Mouse (Mus musculus): Measurements from ENCODE around the gene Zdhhc11.
"Not testable (repeated sequence)": the region's sequence is repeated elsewhere in the genome, so short reads cannot be mapped to it uniquely, and the experiment has no call there.

Gene Zdhhc11

GRCm38 (mm10) chr13:74000961-74001360 is 37.3 kb downstream of the Zdhhc11 start:
- no peak for ATAC-seq (ENCODE audit: insufficient number of reproducible peaks, low FRiP score, low TSS enrichment)

- ATAC-seq (ENCODE audit: insufficient number of reproducible peaks, low FRiP score, low TSS enrichment) = no peak
Observed at GRCm38 (mm10) chr13:74001492-74001891, 37.8 kb downstream of the Zdhhc11 start.

GRCm38 (mm10) chr13:74006881-74007280 is 43.2 kb downstream of the Zdhhc11 start:
- not testable (repeated sequence) for ATAC-seq (ENCODE audit: insufficient number of reproducible peaks, low FRiP score, low TSS enrichment)

- ATAC-seq (ENCODE audit: insufficient number of reproducible peaks, low FRiP score, low TSS enrichment) = not testable (repeated sequence)
Observed at GRCm38 (mm10) chr13:74008216-74008615, 44.6 kb downstream of the Zdhhc11 start.

- peak; percentile 83 for ATAC-seq (ENCODE audit: insufficient number of reproducible peaks, low FRiP score, low TSS enrichment)
Observed at GRCm38 (mm10) chr13:74008948-74009718, 45.5 kb downstream of the Zdhhc11 start, which contains the start of gene Tppp. TSS of gene Tppp (plus strand) at chr13:74009407.

- peak; percentile 28 for ATAC-seq (ENCODE audit: insufficient number of reproducible peaks, low FRiP score, low TSS enrichment)
Observed at GRCm38 (mm10) chr13:74009791-74010614, 46.4 kb downstream of the Zdhhc11 start.

- peak; percentile 59 for ATAC-seq (ENCODE audit: insufficient number of reproducible peaks, low FRiP score, low TSS enrichment)
Observed at GRCm38 (mm10) chr13:74010678-74011077, 47.0 kb downstream of the Zdhhc11 start.

- no peak for ATAC-seq (ENCODE audit: insufficient number of reproducible peaks, low FRiP score, low TSS enrichment)
Observed at GRCm38 (mm10) chr13:74015908-74016307, 52.3 kb downstream of the Zdhhc11 start.

GRCm38 (mm10) chr13:74017426-74017825 is 53.8 kb downstream of the Zdhhc11 start:
- ATAC-seq (ENCODE audit: insufficient number of reproducible peaks, low FRiP score, low TSS enrichment) = no peak

GRCm38 (mm10) chr13:74019006-74019405 is 55.4 kb downstream of the Zdhhc11 start:
- ATAC-seq (ENCODE audit: insufficient number of reproducible peaks, low FRiP score, low TSS enrichment) = not testable (repeated sequence)

- no peak for ATAC-seq (ENCODE audit: insufficient number of reproducible peaks, low FRiP score, low TSS enrichment)
Observed at GRCm38 (mm10) chr13:74025151-74026081, 61.8 kb downstream of the Zdhhc11 start.

- ATAC-seq (ENCODE audit: insufficient number of reproducible peaks, low FRiP score, low TSS enrichment) = peak; percentile 62
Observed at GRCm38 (mm10) chr13:74026215-74026614, 62.6 kb downstream of the Zdhhc11 start.

- ATAC-seq (ENCODE audit: insufficient number of reproducible peaks, low FRiP score, low TSS enrichment) = no peak
Observed at GRCm38 (mm10) chr13:74028116-74028515, 64.5 kb downstream of the Zdhhc11 start.

GRCm38 (mm10) chr13:74029013-74029412 is 65.4 kb downstream of the Zdhhc11 start:
- ATAC-seq (ENCODE audit: insufficient number of reproducible peaks, low FRiP score, low TSS enrichment) = no peak

GRCm38 (mm10) chr13:74030691-74031090 is 67.0 kb downstream of the Zdhhc11 start:
- no peak for ATAC-seq (ENCODE audit: insufficient number of reproducible peaks, low FRiP score, low TSS enrichment)

GRCm38 (mm10) chr13:74031133-74031532 is 67.5 kb downstream of the Zdhhc11 start:
- ATAC-seq (ENCODE audit: insufficient number of reproducible peaks, low FRiP score, low TSS enrichment) = no peak

- no peak for ATAC-seq (ENCODE audit: insufficient number of reproducible peaks, low FRiP score, low TSS enrichment)
Observed at GRCm38 (mm10) chr13:74034756-74035155, 71.1 kb downstream of the Zdhhc11 start.

- ATAC-seq (ENCODE audit: insufficient number of reproducible peaks, low FRiP score, low TSS enrichment) = no peak
Observed at GRCm38 (mm10) chr13:74035776-74036175, 72.1 kb downstream of the Zdhhc11 start.

GRCm38 (mm10) chr13:74039926-74040325 is 76.3 kb downstream of the Zdhhc11 start:
- ATAC-seq (ENCODE audit: insufficient number of reproducible peaks, low FRiP score, low TSS enrichment) = no peak

All from cerebellum, adult (tissue).